Mouse (Mus musculus): ENCODE data around the gene Limd1. TPM values are rescaled to one million over a fixed set of nuclear protein-coding genes. Genes with fewer than 3 reads are reported as not detected.

Limd1 gene
- polyA plus RNA-seq, 1 experiment from 2014 or later: 62.1 TPM

GRCm38 (mm10) chr9:123486635-123487034 is 8.1 kb downstream of the Limd1 start:
- no peaks in the 10 kb centered on the region for H3K9me3 ChIP-seq (ENCODE audit: control insufficient read depth, low read length)

GRCm38 (mm10) chr9:123489073-123489472 is 10.6 kb downstream of the Limd1 start:
- peaks cover 51% of the 10 kb centered on the region for H3K4me1 ChIP-seq (replicated peaks; ENCODE audit: control insufficient read depth, insufficient read depth, low read length)
- DNase-seq (ENCODE audit: low spot score) (no peak), ATAC-seq (replicated peaks; ENCODE audit: low FRiP score, low TSS enrichment, low read depth) (no peak)
- no peak overlapping the region for H3K27ac ChIP-seq (ENCODE audit: low read depth)
- 70% methylated on average over 2 of the region's 2 CpGs for WGBS
- H3K4me3 ChIP-seq (ENCODE audit: low read depth, low read length): no peak overlapping the region
- peaks cover 39% of the 10 kb centered on the region for H3K36me3 ChIP-seq (ENCODE audit: control insufficient read depth, insufficient read depth, low read length)
- H3K9ac ChIP-seq (ENCODE audit: low read length): no peak overlapping the region
- no peaks in the 10 kb centered on the region for H3K9me3 ChIP-seq (ENCODE audit: control insufficient read depth, low read length)
- no peaks in the 10 kb centered on the region for H3K27me3 ChIP-seq (replicated peaks; ENCODE audit: control insufficient read depth, insufficient read depth, low read length)
- no peak overlapping the region for H3K4me2 ChIP-seq (ENCODE audit: low read length)

More at GRCm38 (mm10) chr9:123486635-123487034, 8.1 kb downstream of the Limd1 start:
- Histone ChIP-seq H3K4me3 (ENCODE audit: low read depth, low read length) (no peak overlapping the region), H3K4me1 (replicated peaks; ENCODE audit: control insufficient read depth, insufficient read depth, low read length) (peaks cover 65% of the 10 kb centered on the region), H3K36me3 (ENCODE audit: control insufficient read depth, insufficient read depth, low read length) (peaks cover 50% of the 10 kb centered on the region), H3K27me3 (replicated peaks; ENCODE audit: control insufficient read depth, insufficient read depth, low read length) (no peaks in the 10 kb centered on the region), H3K4me2 (ENCODE audit: low read length) (no peak overlapping the region), H3K9ac (ENCODE audit: low read length) (no peak overlapping the region), H3K27ac (ENCODE audit: low read depth) (no peak overlapping the region)
- WGBS: 61% methylated on average over 3 of the region's 3 CpGs
- DNase-seq (ENCODE audit: low spot score): no peak
- no peak for ATAC-seq (replicated peaks; ENCODE audit: low FRiP score, low TSS enrichment, low read depth)

DNA sequence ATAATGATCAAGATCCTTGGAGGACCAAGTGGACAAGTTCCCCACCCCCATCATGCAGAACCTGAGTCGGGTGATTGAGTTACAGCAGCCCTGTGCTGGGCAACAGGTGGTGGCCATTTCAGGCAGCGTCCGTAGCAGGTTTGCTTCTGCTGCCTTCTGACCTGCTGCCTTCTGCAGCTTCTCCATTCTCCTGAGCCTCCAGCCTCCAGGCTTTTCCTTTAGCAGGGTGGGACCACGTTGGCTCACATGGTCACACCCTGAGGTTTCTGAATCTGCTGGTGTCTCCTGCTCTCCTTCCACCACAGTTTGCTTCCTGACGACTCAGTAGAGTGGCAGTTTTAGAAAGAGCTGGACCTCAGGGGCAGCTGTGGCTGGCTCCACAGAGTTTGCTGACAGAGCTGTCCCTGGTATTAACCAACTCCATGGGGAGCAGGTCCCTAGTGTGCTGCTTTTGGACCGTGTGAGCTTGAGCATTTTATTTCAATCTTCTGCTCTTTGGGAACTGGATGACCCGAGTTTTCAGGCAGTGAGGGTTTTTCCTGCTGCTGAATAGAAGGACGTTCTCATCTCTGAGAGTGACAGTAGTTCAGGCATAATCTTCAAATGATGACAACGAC is 11.3 kb downstream of the Limd1 start:
- Histone ChIP-seq H3K27me3 (replicated peaks; ENCODE audit: control insufficient read depth, insufficient read depth, low read length) (no peaks in the 10 kb centered on the region), H3K9ac (ENCODE audit: low read length) (no peak overlapping the region), H3K27ac (ENCODE audit: low read depth) (no peak overlapping the region), H3K4me1 (replicated peaks; ENCODE audit: control insufficient read depth, insufficient read depth, low read length) (peaks cover 51% of the 10 kb centered on the region), H3K4me2 (ENCODE audit: low read length) (no peak overlapping the region), H3K4me3 (ENCODE audit: low read depth, low read length) (no peak overlapping the region), H3K36me3 (ENCODE audit: control insufficient read depth, insufficient read depth, low read length) (peaks cover 32% of the 10 kb centered on the region), H3K9me3 (ENCODE audit: control insufficient read depth, low read length) (no peaks in the 10 kb centered on the region)
- ATAC-seq (replicated peaks; ENCODE audit: low FRiP score, low TSS enrichment, low read depth) (no peak), DNase-seq (ENCODE audit: low spot score) (no peak)
- WGBS: 63% methylated on average over 9 of the region's 9 CpGs

DNA sequence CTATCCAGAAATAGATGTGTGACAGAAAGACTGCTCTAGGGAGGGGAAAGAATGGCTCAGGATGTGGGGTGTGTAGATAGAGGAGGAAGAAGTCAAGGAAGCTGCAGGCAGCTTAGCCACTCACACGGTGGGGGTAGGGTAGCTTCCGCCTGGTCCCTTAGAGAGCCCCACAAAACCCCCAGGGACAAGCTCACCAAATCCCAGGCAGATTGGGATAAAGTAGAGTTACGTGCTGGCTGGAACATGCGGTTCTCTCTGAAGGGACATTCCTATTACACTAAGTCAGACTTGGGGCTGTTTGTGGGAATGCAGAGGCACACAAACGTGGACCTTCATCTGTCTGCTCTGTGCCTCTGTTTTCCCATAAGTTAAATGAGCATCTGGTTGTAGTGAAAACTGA is 12.4 kb downstream of the Limd1 start:
- DNase-seq (ENCODE audit: low spot score) (no peak), ATAC-seq (replicated peaks; ENCODE audit: low FRiP score, low TSS enrichment, low read depth) (no peak)
- Histone ChIP-seq H3K27me3 (replicated peaks; ENCODE audit: control insufficient read depth, insufficient read depth, low read length) (no peaks in the 10 kb centered on the region), H3K4me2 (ENCODE audit: low read length) (no peak overlapping the region), H3K4me3 (ENCODE audit: low read depth, low read length) (no peak overlapping the region), H3K9me3 (ENCODE audit: control insufficient read depth, low read length) (no peaks in the 10 kb centered on the region), H3K4me1 (replicated peaks; ENCODE audit: control insufficient read depth, insufficient read depth, low read length) (peaks cover 56% of the 10 kb centered on the region), H3K27ac (ENCODE audit: low read depth) (no peak overlapping the region), H3K36me3 (ENCODE audit: control insufficient read depth, insufficient read depth, low read length) (peaks cover 22% of the 10 kb centered on the region), H3K9ac (ENCODE audit: low read length) (no peak overlapping the region)
- WGBS: 65% methylated on average over 5 of the region's 5 CpGs

GRCm38 (mm10) chr9:123491917-123492585 is 13.5 kb downstream of the Limd1 start:
- 60% methylated on average over 9 of the region's 9 CpGs for WGBS

DNA sequence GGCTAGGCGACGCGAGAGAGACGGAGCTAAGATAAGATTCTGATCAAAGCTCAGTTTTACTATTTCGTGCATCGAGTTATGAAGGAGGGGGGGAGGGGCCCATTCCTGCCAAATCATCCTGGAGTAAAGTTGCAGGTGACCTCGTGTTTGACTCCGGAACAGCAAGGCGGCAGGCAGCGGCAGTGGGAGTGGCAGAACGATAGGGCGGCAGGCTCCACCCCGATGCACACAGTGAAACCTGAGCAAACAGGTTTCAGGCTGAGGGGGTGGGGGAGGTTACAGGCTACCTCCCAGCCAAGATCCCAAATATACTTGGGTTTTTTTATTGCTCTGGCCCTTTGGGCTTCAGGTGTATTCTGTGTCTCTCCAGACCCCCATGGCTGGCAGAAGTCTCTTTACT is 18.2 kb downstream of the Limd1 start:
- peaks cover 26% of the 10 kb centered on the region for H3K4me1 ChIP-seq (replicated peaks; ENCODE audit: control insufficient read depth, insufficient read depth, low read length)

More at GRCm38 (mm10) chr9:123491917-123492585, 13.5 kb downstream of the Limd1 start:
- Histone ChIP-seq H3K27ac (ENCODE audit: low read depth) (no peak overlapping the region), H3K4me3 (ENCODE audit: low read depth, low read length) (no peak overlapping the region), H3K9me3 (ENCODE audit: control insufficient read depth, low read length) (no peaks in the 10 kb centered on the region), H3K9ac (ENCODE audit: low read length) (no peak overlapping the region), H3K36me3 (ENCODE audit: control insufficient read depth, insufficient read depth, low read length) (0 out of 2 replicates have a peak, but pooled peaks cover 11% of the 10 kb centered on the region), H3K4me1 (replicated peaks; ENCODE audit: control insufficient read depth, insufficient read depth, low read length) (peaks cover 51% of the 10 kb centered on the region), H3K27me3 (replicated peaks; ENCODE audit: control insufficient read depth, insufficient read depth, low read length) (no peaks in the 10 kb centered on the region), H3K4me2 (ENCODE audit: low read length) (no peak overlapping the region)
- 0 out of 2 replicates have a peak, but pooled peaks have one; percentile 6 for ATAC-seq (replicated peaks; ENCODE audit: low FRiP score, low TSS enrichment, low read depth)
- no peak for DNase-seq (ENCODE audit: low spot score)

GRCm38 (mm10) chr9:123497906-123498305 is 19.4 kb downstream of the Limd1 start:
- no peak overlapping the region for H3K4me2 ChIP-seq (ENCODE audit: low read length)
- DNase-seq (ENCODE audit: low spot score) (no peak), ATAC-seq (replicated peaks; ENCODE audit: low FRiP score, low TSS enrichment, low read depth) (no peak)
- H3K4me3 ChIP-seq (ENCODE audit: low read depth, low read length): no peak overlapping the region
- H3K36me3 ChIP-seq (ENCODE audit: control insufficient read depth, insufficient read depth, low read length): peaks cover 27% of the 10 kb centered on the region
- no peaks in the 10 kb centered on the region for H3K27me3 ChIP-seq (replicated peaks; ENCODE audit: control insufficient read depth, insufficient read depth, low read length)
- H3K4me1 ChIP-seq (replicated peaks; ENCODE audit: control insufficient read depth, insufficient read depth, low read length): peaks cover 18% of the 10 kb centered on the region
- WGBS: 72% methylated on average over 5 of the region's 5 CpGs
- H3K9ac ChIP-seq (ENCODE audit: low read length): no peak overlapping the region
- H3K9me3 ChIP-seq (ENCODE audit: control insufficient read depth, low read length): no peaks in the 10 kb centered on the region
- H3K27ac ChIP-seq (ENCODE audit: low read depth): no peak overlapping the region

More for the DNA sequence above, 18.2 kb downstream of the Limd1 start:
- 17% methylated on average over 13 of the region's 13 CpGs for WGBS
- H3K4me3 ChIP-seq (ENCODE audit: low read depth, low read length): no peak overlapping the region
- no peak overlapping the region for H3K9ac ChIP-seq (ENCODE audit: low read length)
- H3K27me3 ChIP-seq (replicated peaks; ENCODE audit: control insufficient read depth, insufficient read depth, low read length): no peaks in the 10 kb centered on the region
- ATAC-seq (replicated peaks; ENCODE audit: low FRiP score, low TSS enrichment, low read depth) (no peak; the same call in 1 of the 2 replicates), DNase-seq (ENCODE audit: low spot score) (peak; percentile 71)
- peak overlapping the region; percentile 18; the same call in 1 of the 2 replicates for H3K27ac ChIP-seq (ENCODE audit: low read depth)
- H3K9me3 ChIP-seq (ENCODE audit: control insufficient read depth, low read length): no peaks in the 10 kb centered on the region
- 0 out of 2 replicates have a peak overlapping the region, but pooled peaks have one; percentile 24 for H3K4me2 ChIP-seq (ENCODE audit: low read length)
- peaks cover 18% of the 10 kb centered on the region for H3K36me3 ChIP-seq (ENCODE audit: control insufficient read depth, insufficient read depth, low read length)

GRCm38 (mm10) chr9:123500480-123500879 is 22.0 kb downstream of the Limd1 start:
- ATAC-seq (replicated peaks; ENCODE audit: low FRiP score, low TSS enrichment, low read depth): no peak
- H3K9ac ChIP-seq (ENCODE audit: low read length): no peak overlapping the region
- H3K4me3 ChIP-seq (ENCODE audit: low read depth, low read length): no peak overlapping the region

More at GRCm38 (mm10) chr9:123500480-123500879, 22.0 kb downstream of the Limd1 start:
- no peak overlapping the region for H3K4me2 ChIP-seq (ENCODE audit: low read length)
- H3K9me3 ChIP-seq (ENCODE audit: control insufficient read depth, low read length): no peaks in the 10 kb centered on the region
- peaks cover 31% of the 10 kb centered on the region for H3K4me1 ChIP-seq (replicated peaks; ENCODE audit: control insufficient read depth, insufficient read depth, low read length)
- no peak overlapping the region for H3K27ac ChIP-seq (ENCODE audit: low read depth)
- H3K27me3 ChIP-seq (replicated peaks; ENCODE audit: control insufficient read depth, insufficient read depth, low read length): no peaks in the 10 kb centered on the region
- 90% methylated on average over 4 of the region's 4 CpGs for WGBS
- H3K36me3 ChIP-seq (ENCODE audit: control insufficient read depth, insufficient read depth, low read length): peaks cover 38% of the 10 kb centered on the region
- DNase-seq (ENCODE audit: low spot score): no peak

Measured in intestine, embryonic 14.5 days (tissue).